9 mouse cellular contexts compared by ENCODE assay signal in the genomic region with DNA sequence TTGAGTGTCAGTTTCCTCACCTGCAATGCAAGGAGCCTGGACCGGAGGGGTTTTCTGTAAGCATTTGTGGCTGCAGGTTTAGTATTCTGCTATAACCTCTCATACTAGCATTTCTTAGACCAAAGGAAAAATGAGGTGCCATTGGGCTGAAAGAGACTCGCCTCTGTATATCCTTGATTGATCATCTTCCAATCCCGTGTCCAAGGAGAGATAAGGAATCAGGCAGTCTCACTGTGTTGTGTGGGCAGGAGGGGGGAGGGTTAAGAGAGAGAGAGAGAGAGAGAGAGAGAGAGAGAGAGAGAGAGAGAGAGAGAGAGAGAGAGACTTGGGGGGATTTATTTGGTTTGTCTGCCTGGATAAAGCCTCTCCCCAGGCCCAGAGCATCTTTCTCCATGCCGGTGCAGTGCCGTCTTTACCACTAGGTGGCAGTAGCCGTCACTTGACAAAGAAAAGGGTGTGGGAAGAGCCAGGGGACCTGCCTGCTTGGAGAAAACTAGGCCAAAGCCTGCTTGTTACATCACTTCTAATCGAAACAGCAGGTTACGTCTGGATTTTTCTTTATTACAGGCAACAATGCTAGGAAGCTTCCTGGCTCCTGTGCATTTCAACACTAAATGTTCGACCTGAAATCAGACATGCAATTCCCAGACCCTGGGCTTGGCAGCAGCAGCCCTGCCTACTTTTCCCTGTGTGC. TPM values are rescaled to one million over a fixed set of nuclear protein-coding genes. Genes with fewer than 3 reads are reported as not detected.
A peak's percentile ranks its signal among the peaks of the same experiment; 100 is the strongest.
DNase-seq lines count a peak whose midpoint lies in the region; ATAC-seq and TF ChIP-seq lines count a peak whose summit lies in the region.
"Had no signal": no experiment of that assay in that cellular context is flagged by ENCODE, and none has a peak within 500 bp of the region (broad histone marks: within the 10 kb centered on the region; RNA-seq: fewer than 3 reads in every experiment).

No protein-coding gene starts in this region.

- no peaks in the 10 kb centered on the region for H3K36me3 ChIP-seq in CH12.LX (replicated peaks in 1 of 2; ENCODE audit: control insufficient read depth in 1 of 2, insufficient read depth in 1 of 2, low read length in 1 of 2)
- H3K36me3 ChIP-seq in heart, embryonic 12.5 days: no peaks in the 10 kb centered on the region
- no peaks in the 10 kb centered on the region for H3K36me3 ChIP-seq in liver, embryonic 14.5 days (replicated peaks; ENCODE audit: control insufficient read depth, insufficient read depth, low read depth)

- TF ChIP-seq CTCF in CH12.LX (conservative IDR thresholded peaks at IDR 0.05 in 1 of 2, IDR thresholded peaks at IDR 0.05 in 1 of 2; ENCODE audit: low read depth in 2 of 2, low read length in 2 of 2): peak; percentile 84 to 85
- TF ChIP-seq CTCF in bone marrow, adult 2 months (IDR thresholded peaks at IDR 0.05; ENCODE audit: control insufficient read depth, insufficient read depth, low read length): peak; percentile 56; the same call in 1 of the 2 replicates
- peak; percentile 85 for TF ChIP-seq CTCF in embryonic fibroblast, embryonic 13.5 days (IDR thresholded peaks at IDR 0.05; ENCODE audit: borderline replicate concordance, insufficient read depth, low read length)
- TF ChIP-seq CTCF in liver, embryonic 14.5 days (IDR thresholded peaks at IDR 0.05; ENCODE audit: low read depth): peak; percentile 84

- WGBS in bone marrow, adult 2 months: 43% methylated on average over 9 of the region's 9 CpGs
- 32% methylated on average over 9 of the region's 9 CpGs for WGBS in heart, embryonic 12.5 days
- WGBS in liver, embryonic 14.5 days (ENCODE audit: insufficient replicate concordance): 31% methylated on average over 9 of the region's 9 CpGs

- H3K9me3 ChIP-seq in CH12.LX (replicated peaks; ENCODE audit: low read length): no peaks in the 10 kb centered on the region
- no peaks in the 10 kb centered on the region for H3K9me3 ChIP-seq in heart, embryonic 12.5 days (replicated peaks)
- no peaks in the 10 kb centered on the region for H3K9me3 ChIP-seq in liver, embryonic 14.5 days (ENCODE audit: control insufficient read depth, low read length)

- TF ChIP-seq RAD21 in CH12.LX (IDR thresholded peaks at IDR 0.05; ENCODE audit: low read depth, low read length): peak; percentile 84

- in situ Hi-C loops in CH12.LX (cut with MboI; ENCODE audit: low pct_ligation_motif_present, low pct_unique_long_range_greater_than_20kb, low sequenced_read_pairs): loop anchor here (10.0 kb wide), 1 partner anchor 253 kb away; no protein-coding TSS in a partner anchor

- no peak overlapping the region for H3K9ac ChIP-seq in CH12.LX (ENCODE audit: insufficient read depth, low read depth)
- H3K9ac ChIP-seq in heart, embryonic 12.5 days: no peak overlapping the region
- no peak overlapping the region for H3K9ac ChIP-seq in liver, embryonic 14.5 days (replicated peaks)

- H3K4me3 ChIP-seq in CH12.LX (replicated peaks in 1 of 3; ENCODE audit: low read depth in 2 of 3, low read length in 2 of 3, poor library complexity in 1 of 3): no peak overlapping the region
- H3K4me3 ChIP-seq in bone marrow, adult 2 months (replicated peaks; ENCODE audit: control insufficient read depth, low read depth, low read length): no peak overlapping the region
- no peak overlapping the region for H3K4me3 ChIP-seq in embryonic fibroblast, embryonic 13.5 days (ENCODE audit: insufficient read depth, low read length)
- no peak overlapping the region for H3K4me3 ChIP-seq in heart, embryonic 12.5 days
- no peak overlapping the region for H3K4me3 ChIP-seq in liver, embryonic 14.5 days (ENCODE audit: insufficient read depth in 1 of 2, low read depth in 2 of 2, low read length in 2 of 2)
- H3K4me3 ChIP-seq: erythroblast, embryonic 14.5 days had no signal

- dilution Hi-C loops in CH12.LX (cut with MboI; ENCODE audit: extremely low pct_ligation_motif_present, extremely low pct_unique_long_range_greater_than_20kb, low sequenced_read_pairs): no loop called here

- ATAC-seq in heart, embryonic 12.5 days (ENCODE audit: insufficient number of reproducible peaks, low FRiP score): 0 out of 2 replicates have a peak, but pooled peaks have one; percentile 45
- ATAC-seq in liver, embryonic 14.5 days (ENCODE audit: insufficient read depth): no peak

- no peak overlapping the region for H3K27ac ChIP-seq in CH12.LX (ENCODE audit: insufficient read depth, low read depth)
- H3K27ac ChIP-seq in bone marrow, adult 2 months (ENCODE audit: control insufficient read depth, insufficient read depth, low read depth, low read length, poor library complexity): no peak overlapping the region
- no peak overlapping the region for H3K27ac ChIP-seq in embryonic fibroblast, embryonic 13.5 days (ENCODE audit: insufficient read depth, low read length)
- H3K27ac ChIP-seq in heart, embryonic 12.5 days (ENCODE audit: poor library complexity, severe bottlenecking): no peak overlapping the region
- H3K27ac ChIP-seq in liver, embryonic 14.5 days: no peak overlapping the region

- H3K4me2 ChIP-seq in CH12.LX (ENCODE audit: insufficient read depth, low read depth, poor library complexity, severe bottlenecking): peak overlapping the region; percentile 24
- H3K4me2 ChIP-seq in heart, embryonic 12.5 days: no peak overlapping the region
- H3K4me2 ChIP-seq in liver, embryonic 14.5 days (ENCODE audit: low read depth): no peak overlapping the region

- peaks cover 0 to 24% of the 10 kb centered on the region in 2 experiments; a peak in 2 of 4 replicates for H3K4me1 ChIP-seq in CH12.LX (ENCODE audit: control insufficient read depth in 1 of 2, insufficient read depth in 2 of 2)
- H3K4me1 ChIP-seq in bone marrow, adult 2 months (ENCODE audit: control insufficient read depth, insufficient read depth, low read length): no peaks in the 10 kb centered on the region
- no peaks in the 10 kb centered on the region for H3K4me1 ChIP-seq in embryonic fibroblast, embryonic 13.5 days (ENCODE audit: control insufficient read depth, insufficient read depth, low read length)
- 0 out of 2 replicates have a peak, but pooled peaks cover 3% of the 10 kb centered on the region for H3K4me1 ChIP-seq in heart, embryonic 12.5 days (replicated peaks)
- H3K4me1 ChIP-seq in liver, embryonic 14.5 days (replicated peaks; ENCODE audit: control insufficient read depth in 2 of 2, insufficient read depth in 2 of 2, low read length in 1 of 2): no peaks in the 10 kb centered on the region

- peak; percentile 86 for DNase-seq in CH12.LX (ENCODE audit: extremely low read depth)
- DNase-seq in kidney, postnatal 14 days: peak; percentile 78
- peak; percentile 2 to 10 (median 4) for DNase-seq in liver, embryonic 14.5 days (ENCODE audit: low read depth in 3 of 3, low spot score in 3 of 3)
- peak; percentile 57 for DNase-seq in ovary, postnatal 10 days (ENCODE audit: low spot score)
- DNase-seq in urinary bladder, adult 2 months (ENCODE audit: low spot score): peak; percentile 39

- no peak for TF ChIP-seq POLR2A in CH12.LX (IDR thresholded peaks at IDR 0.05; ENCODE audit: low read depth, low read length)
- TF ChIP-seq POLR2A in bone marrow, adult 2 months (IDR thresholded peaks at IDR 0.05; ENCODE audit: borderline replicate concordance, control insufficient read depth, low read depth, low read length): no peak
- no peak for TF ChIP-seq POLR2A in embryonic fibroblast, embryonic 13.5 days (IDR thresholded peaks at IDR 0.05; ENCODE audit: low read depth, low read length)

- peaks cover 1% of the 10 kb centered on the region for H3K27me3 ChIP-seq in CH12.LX (replicated peaks)
- no peaks in the 10 kb centered on the region for H3K27me3 ChIP-seq in heart, embryonic 12.5 days (replicated peaks)
- no peaks in the 10 kb centered on the region for H3K27me3 ChIP-seq in liver, embryonic 14.5 days (ENCODE audit: control insufficient read depth, insufficient read depth, low read length)

- H3K79me2 ChIP-seq in CH12.LX (replicated peaks; ENCODE audit: control insufficient read depth, extremely low read depth, insufficient read depth, poor library complexity, severe bottlenecking): no peaks in the 10 kb centered on the region

- TF ChIP-seq EP300 in CH12.LX (IDR thresholded peaks at IDR 0.05; ENCODE audit: low read length): no peak
- no peak for TF ChIP-seq EP300 in liver, embryonic 14.5 days (IDR thresholded peaks at IDR 0.05; ENCODE audit: low read depth)

TF ChIP-seq in CH12.LX, 34 proteins besides CTCF, POLR2A, EP300 and RAD21 (continues in another document):
- TF ChIP-seq ETS1 (conservative IDR thresholded peaks at IDR 0.05; ENCODE audit: low read depth, low read length) (no peak), SMC3 (IDR thresholded peaks at IDR 0.05; ENCODE audit: low read depth, low read length) (peak; percentile 88), ZMIZ1 (IDR thresholded peaks at IDR 0.05; ENCODE audit: low read depth, low read length) (no peak), IRF4 (IDR thresholded peaks at IDR 0.05; ENCODE audit: low read depth, low read length) (0 out of 2 replicates have a peak, but pooled peaks have one; percentile 23), GABPA (IDR thresholded peaks at IDR 0.05; ENCODE audit: insufficient replicate concordance, low read depth, low read length) (no peak), ZC3H11A (IDR thresholded peaks at IDR 0.05; ENCODE audit: low read depth, low read length) (peak; percentile 71), ELF1 (IDR thresholded peaks at IDR 0.05; ENCODE audit: low read depth, low read length) (0 out of 2 replicates have a peak, but pooled peaks have one; percentile 20), MAFK (IDR thresholded peaks at IDR 0.05; ENCODE audit: insufficient replicate concordance, low read length) (no peak), MAZ (IDR thresholded peaks at IDR 0.05; ENCODE audit: low read depth, low read length) (0 out of 2 replicates have a peak, but pooled peaks have one; percentile 22), RCOR1 (conservative IDR thresholded peaks at IDR 0.05; ENCODE audit: low read depth, low read length) (no peak), PAX5 (IDR thresholded peaks at IDR 0.05; ENCODE audit: low read length) (no peak), JUN (IDR thresholded peaks at IDR 0.05; ENCODE audit: insufficient read depth, low read depth, low read length) (no peak), CHD1 (IDR thresholded peaks at IDR 0.05; ENCODE audit: low read depth, low read length) (no peak), POLR2AphosphoS2 (IDR thresholded peaks at IDR 0.05; ENCODE audit: low read depth, low read length) (no peak)

RNA-seq across cellular contexts. Expression of gene Ces5a, which starts 56.1 kb away (rescaled TPM):
- not detected in 2 replicates for total RNA-seq in CH12.LX (2012; rRNA removed)
- total RNA-seq in CH12.LX (2014; rRNA removed): not detected in 2 replicates
- polyA plus RNA-seq in CH12.LX (2012; ENCODE audit: insufficient read length, low read depth): not detected in 2 replicates
- not detected in 2 replicates for polyA plus RNA-seq in bone marrow, adult 2 months (2011; ENCODE audit: insufficient read depth, insufficient read length, low replicate concordance, missing spikeins)
- not detected in 2 replicates for polyA plus RNA-seq in embryonic fibroblast, embryonic 13.5 days (2011; ENCODE audit: insufficient read length, low read depth, missing spikeins)
- 0.26 TPM in 1 of 2 replicates, not detected in the other for polyA plus RNA-seq in heart, embryonic 12.5 days (2016; fragmentation: Nextera tagmentation; extraction: Ambion mirVana)
- polyA plus RNA-seq in liver, embryonic 14.5 days (2012; rRNA removed): not detected in 2 replicates
- not detected in 2 replicates for polyA plus RNA-seq in liver, embryonic 14.5 days (2014; fragmentation: Nextera tagmentation; extraction: Ambion mirVana)
- polyA plus RNA-seq in urinary bladder, adult 2 months (2012; rRNA removed): 0.07 TPM in 1 of 2 replicates, not detected in the other
- polyA plus RNA-seq: erythroblast, embryonic 14.5 days had no signal

Comparison
In these comparisons a context has a peak if more than half of its experiments do, and no peak if none do; other contexts are left out.
1. DNase-seq: peak in every context shown above with its lines; median percentile 86 in CH12.LX; 78 in kidney, postnatal 14 days; 57 in ovary, postnatal 10 days; 39 in urinary bladder, adult 2 months; 4 in liver, embryonic 14.5 days.